Mouse (Mus musculus) bone marrow, adult 2 months (tissue): ENCODE data around the gene Olfr56. TPM values are rescaled to one million over a fixed set of nuclear protein-coding genes. Genes with fewer than 3 reads are reported as not detected.
"Not testable (repeated sequence)": the region's sequence is repeated elsewhere in the genome, so short reads cannot be mapped to it uniquely, and the experiment has no call there.

ENCODE experiments used
- H3K27ac ChIP-seq: fragments of 200-500 bp; 2 replicates; pipeline ENCODE4 v1.5.1; 2012; ENCODE audit warnings: low read depth, mild to moderate bottlenecking, control low read depth, inconsistent platforms, low read length; ENCODE audit not compliant: control insufficient read depth, poor library complexity, insufficient read depth
- H3K4me1 ChIP-seq: fragments of 200-500 bp; 2 replicates; pipeline ENCODE4 v1.6.1; 2011; ENCODE audit warnings: low read length; ENCODE audit not compliant: control insufficient read depth, insufficient read depth
- H3K4me3 ChIP-seq: fragments of 200-500 bp; replicated peaks from 2 replicates; pipeline ENCODE3; 2011; ENCODE audit warnings: mild to moderate bottlenecking, low read depth, low read length, control low read depth; ENCODE audit not compliant: control insufficient read depth
- WGBS: fragments of 180-500 bp; shearing (Covaris S2); methylation state at CpG from one replicate; pipeline ENCODE4 v1.1.7; 2018; 5-methylcytosine and 5-hydroxymethylcytosine counted together
- polyA plus RNA-seq: library from polyadenylated mRNA; stranded (reverse); fragments of >200 nt; gene quantifications from 2 replicates; pipeline ENCODE4 v1.2.4, GENCODE M21; 2011; ENCODE audit warnings: low replicate concordance; ENCODE audit not compliant: missing spikeins, insufficient read depth, insufficient read length

Olfr56 gene
- polyA plus RNA-seq = 0.88 and 2.1 TPM in 2 replicates

GRCm38 (mm10) chr11:48978240-48978939 is at the start of gene Olfr56:
TSS of gene Olfr56 (plus strand) at chr11:48978889.
- H3K4me3 ChIP-seq = not testable (repeated sequence)
- 0 out of 2 replicates have a peak within 1 kb of the TSS, but pooled peaks have one; percentile 48 for H3K27ac ChIP-seq
- no CpG with 5 or more reads among the region's 1 CpGs for WGBS

GRCm38 (mm10) chr11:48933422-48933821 is 45.3 kb upstream of the Olfr56 start:
- not testable (repeated sequence) for H3K27ac ChIP-seq, H3K4me3 ChIP-seq, H3K4me1 ChIP-seq
- WGBS = 7% methylated on average over 1 of the region's 1 CpGs

More at GRCm38 (mm10) chr11:48978240-48978939, at the start of gene Olfr56:
- H3K4me1 ChIP-seq = not testable (repeated sequence)

- not testable (repeated sequence) for H3K4me1 ChIP-seq, H3K4me3 ChIP-seq, H3K27ac ChIP-seq
- 56% methylated on average over 1 of the region's 1 CpGs for WGBS
These were observed 44.8 kb upstream of the Olfr56 start for GRCm38 (mm10) chr11:48933923-48934322.

GRCm38 (mm10) chr11:48935291-48935690 is 43.4 kb upstream of the Olfr56 start:
- not testable (repeated sequence) for H3K4me1 ChIP-seq, H3K4me3 ChIP-seq, H3K27ac ChIP-seq
- no CpG with 5 or more reads among the region's 3 CpGs for WGBS

GRCm38 (mm10) chr11:48939286-48939685 is 39.4 kb upstream of the Olfr56 start:
- H3K27ac ChIP-seq, H3K4me3 ChIP-seq, H3K4me1 ChIP-seq: not testable (repeated sequence)

GRCm38 (mm10) chr11:48946090-48946489 is 32.6 kb upstream of the Olfr56 start, which contains the start of gene Psme2b:
TSS of gene Psme2b (minus strand) at chr11:48946190.
- WGBS = 88% methylated on average over 6 of the region's 6 CpGs
- not testable (repeated sequence) for H3K27ac ChIP-seq, H3K4me3 ChIP-seq, H3K4me1 ChIP-seq

- WGBS = no CpG with 5 or more reads among the region's 1 CpGs
- not testable (repeated sequence) for H3K4me3 ChIP-seq, H3K27ac ChIP-seq, H3K4me1 ChIP-seq
These were observed 4.0 kb upstream of the Olfr56 start for GRCm38 (mm10) chr11:48974686-48975085.

- not testable (repeated sequence) for H3K4me1 ChIP-seq, H3K4me3 ChIP-seq
- 0 out of 2 replicates have a peak within 1 kb of the TSS, but pooled peaks have one; percentile 48 for H3K27ac ChIP-seq
- WGBS = no CpG with 5 or more reads among the region's 3 CpGs
These were observed 562 bp downstream of the Olfr56 start, which contains the start of gene 9930111J21Rik1 for GRCm38 (mm10) chr11:48979251-48979650. TSS of gene 9930111J21Rik1 (minus strand) at chr11:48979398.

GRCm38 (mm10) chr11:48980052-48980451 is 1.4 kb downstream of the Olfr56 start:
- H3K4me1 ChIP-seq, H3K27ac ChIP-seq, H3K4me3 ChIP-seq: not testable (repeated sequence)
- no CpG with 5 or more reads among the region's 5 CpGs for WGBS

- H3K4me3 ChIP-seq, H3K27ac ChIP-seq, H3K4me1 ChIP-seq: not testable (repeated sequence)
- WGBS = no CpG with 5 or more reads among the region's 3 CpGs
These were observed 4.2 kb downstream of the Olfr56 start for GRCm38 (mm10) chr11:48982848-48983247.

GRCm38 (mm10) chr11:48988219-48988618 is 9.5 kb downstream of the Olfr56 start:
- 28% methylated on average over 2 of the region's 3 CpGs for WGBS
- not testable (repeated sequence) for H3K27ac ChIP-seq, H3K4me1 ChIP-seq, H3K4me3 ChIP-seq

- 47% methylated on average over 2 of the region's 2 CpGs for WGBS
- H3K4me3 ChIP-seq, H3K4me1 ChIP-seq: not testable (repeated sequence)
These were observed 11.3 kb downstream of the Olfr56 start for GRCm38 (mm10) chr11:48989981-48990380.

GRCm38 (mm10) chr11:48991740-48992520 is 13.2 kb downstream of the Olfr56 start, which contains the start of gene Gm12185:
TSS of gene Gm12185 (minus strand) at chr11:48992226.
- 15% methylated on average over 4 of the region's 4 CpGs for WGBS

More at GRCm38 (mm10) chr11:48989981-48990380, 11.3 kb downstream of the Olfr56 start:
- H3K27ac ChIP-seq = not testable (repeated sequence)

More at GRCm38 (mm10) chr11:48991740-48992520, 13.2 kb downstream of the Olfr56 start, which contains the start of gene Gm12185:
- H3K4me1 ChIP-seq, H3K4me3 ChIP-seq, H3K27ac ChIP-seq: not testable (repeated sequence)
